Mouse (Mus musculus) embryonic facial prominence, embryonic 13.5 days (tissue): ENCODE data around the gene Aamp. TPM values are rescaled to one million over a fixed set of nuclear protein-coding genes. Genes with fewer than 3 reads are reported as not detected.

Experiments
- polyA plus RNA-seq: library from polyadenylated mRNA; unstranded; fragments of >200 nt; fragmentation: Nextera tagmentation; extraction: Ambion mirVana; gene quantifications from 2 replicates; pipeline ENCODE4 v1.2.1, GENCODE M21; 2015

Gene Aamp
- polyA plus RNA-seq, 1 experiment from 2014 or later: 224 TPM

Other genes with a start within 250 kb of the Aamp start
- gene Tns1, start 160.3 kb downstream of the Aamp start, polyA plus RNA-seq: 38.5 and 39.3 TPM in 2 replicates
- 0.22 and 0.23 TPM in 2 replicates for gene Rufy4, start 159.2 kb downstream of the Aamp start, polyA plus RNA-seq
- gene Cxcr2, start 130.7 kb downstream of the Aamp start, polyA plus RNA-seq: 0.07 TPM in 1 of 2 replicates, not detected in the other
- gene Cxcr1, start 90.1 kb downstream of the Aamp start, polyA plus RNA-seq: not detected in 2 replicates
- 400 and 419 TPM in 2 replicates for gene Arpc2, start 48.7 kb downstream of the Aamp start, polyA plus RNA-seq
- 0.20 and 0.33 TPM in 2 replicates for gene Gpbar1, start 6.2 kb downstream of the Aamp start, polyA plus RNA-seq
- gene Pnkd, start 192 bp upstream of the Aamp start, polyA plus RNA-seq: 95.1 and 112 TPM in 2 replicates
- gene Tmbim1, start 20.9 kb upstream of the Aamp start, polyA plus RNA-seq: 28.4 and 29.4 TPM in 2 replicates
- 0.63 and 0.77 TPM in 2 replicates for gene Catip, start 77.4 kb upstream of the Aamp start, polyA plus RNA-seq
- 1.8 and 2.8 TPM in 2 replicates for gene Slc11a1, start 90.5 kb upstream of the Aamp start, polyA plus RNA-seq
- 91.0 and 92.3 TPM in 2 replicates for gene Ctdsp1, start 106.8 kb upstream of the Aamp start, polyA plus RNA-seq
- 0.20 and 2.0 TPM in 2 replicates for gene Vil1, start 124.6 kb upstream of the Aamp start, polyA plus RNA-seq
- 68.5 and 70.8 TPM in 2 replicates for gene Cnot9, start 221.3 kb upstream of the Aamp start, polyA plus RNA-seq